Mouse (Mus musculus): Measurements from ENCODE around the gene Iyd.
"Not testable (repeated sequence)": the region's sequence is repeated elsewhere in the genome, so short reads cannot be mapped to it uniquely, and the experiment has no call there.

Iyd gene

GRCm38 (mm10) chr10:3540003-3540827 lies at the start of gene Iyd:
Gene Iyd, plus strand, starts transcription at chr10:3540240.
- peak; percentile 23 to 39 for DNase-seq

GRCm38 (mm10) chr10:3496791-3497190 lies 43.2 kb upstream of the Iyd start:
- no peak for DNase-seq

DNA sequence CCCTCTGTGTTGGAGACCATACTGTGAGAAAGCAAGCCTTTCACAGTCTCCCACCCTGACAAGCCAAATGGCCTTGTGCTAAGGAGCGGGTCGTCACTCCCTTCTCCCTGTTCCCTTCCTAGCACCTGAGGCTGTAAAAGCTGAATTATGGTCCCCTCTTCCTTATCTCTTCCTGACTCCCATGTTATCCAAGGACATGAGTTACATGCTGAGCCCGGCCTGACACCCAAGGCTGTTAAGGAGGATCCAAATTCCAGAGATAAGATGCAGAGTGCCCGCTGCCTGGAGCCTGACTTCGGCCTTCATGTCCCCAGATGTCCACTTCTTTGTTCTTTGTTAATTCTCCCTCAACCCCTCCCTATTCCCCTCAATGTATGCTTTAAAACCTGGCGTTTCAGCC lies 39.2 kb upstream of the Iyd start:
- DNase-seq: not testable (repeated sequence)

- DNase-seq: peak; percentile 60 to 77
These were observed 32.4 kb upstream of the Iyd start for GRCm38 (mm10) chr10:3507484-3508221.

- DNase-seq: no peak
These were observed 31.8 kb upstream of the Iyd start for GRCm38 (mm10) chr10:3508222-3508588.

GRCm38 (mm10) chr10:3508746-3509145 lies 31.3 kb upstream of the Iyd start:
- DNase-seq: no peak

DNA sequence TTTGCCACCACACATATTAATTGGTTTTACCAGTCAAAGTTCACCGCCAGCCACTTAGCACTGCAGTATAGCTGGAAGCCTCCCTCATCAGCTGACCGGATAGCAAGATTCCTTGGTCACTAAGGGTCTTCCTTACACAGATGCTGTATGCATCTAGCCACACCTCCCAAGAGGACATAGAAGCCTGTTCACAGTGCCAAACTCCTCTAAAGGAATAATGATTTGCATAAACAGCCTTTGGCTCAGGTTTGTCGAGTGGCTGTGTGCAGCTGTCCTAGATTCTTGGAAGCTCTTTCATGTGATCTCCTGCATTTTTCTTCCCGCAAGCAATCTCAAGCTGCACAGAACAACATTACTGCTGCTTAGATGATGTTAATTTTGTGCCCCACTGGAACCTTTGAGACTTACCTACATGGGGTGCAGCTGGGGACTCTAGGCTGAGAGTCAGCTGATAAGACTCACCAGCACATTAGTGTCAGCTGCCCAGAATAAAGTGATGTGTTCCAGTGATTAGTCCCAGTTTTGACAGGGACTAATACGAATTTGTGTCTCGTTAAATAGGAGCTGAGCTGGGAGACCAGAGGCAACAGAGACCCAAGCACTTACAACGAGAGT lies 30.3 kb upstream of the Iyd start:
- no peak for DNase-seq

DNA sequence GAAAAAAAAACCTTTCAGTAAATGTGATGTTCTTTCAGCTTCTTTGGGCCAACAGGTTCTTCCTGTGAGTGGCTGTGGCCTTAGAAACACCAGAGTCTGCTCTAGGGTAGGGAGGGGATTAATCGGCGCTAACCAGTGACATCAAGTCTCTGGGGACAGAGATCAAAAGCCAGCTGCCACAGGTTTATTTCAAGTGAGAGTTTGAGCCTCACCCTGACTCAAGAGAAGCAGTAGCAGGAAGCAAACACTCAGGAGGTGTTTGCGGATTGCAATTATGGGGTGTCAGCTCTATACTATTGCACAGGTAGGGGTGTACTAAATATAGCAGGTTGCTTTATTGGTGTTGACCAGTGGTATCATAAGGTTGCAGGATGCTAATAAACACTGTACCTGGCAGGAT lies 29.6 kb upstream of the Iyd start:
- DNase-seq: no peak

DNA sequence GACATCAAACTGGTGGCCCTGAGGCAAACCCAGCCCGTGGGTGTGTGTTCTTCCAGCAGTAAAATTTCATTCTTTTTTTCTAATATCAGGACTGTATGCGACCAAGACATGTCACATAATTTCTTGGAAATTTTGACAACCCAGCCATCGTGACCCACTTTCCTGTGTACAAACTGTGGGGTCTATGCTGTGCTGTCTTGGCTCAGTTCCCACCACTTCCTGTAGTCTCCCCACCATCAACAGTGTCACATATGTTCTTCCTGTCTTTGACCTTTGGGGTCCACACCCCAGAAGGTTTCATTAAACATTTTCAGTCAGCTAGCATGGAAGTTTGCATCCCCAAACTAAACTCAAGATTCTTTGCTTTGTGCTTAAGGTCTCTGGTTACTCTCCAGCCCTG lies 28.6 kb upstream of the Iyd start:
- no peak for DNase-seq

- peak in 1 of 2 experiments; percentile 52 for DNase-seq
These were observed 27.3 kb upstream of the Iyd start for GRCm38 (mm10) chr10:3512620-3513305.

DNA sequence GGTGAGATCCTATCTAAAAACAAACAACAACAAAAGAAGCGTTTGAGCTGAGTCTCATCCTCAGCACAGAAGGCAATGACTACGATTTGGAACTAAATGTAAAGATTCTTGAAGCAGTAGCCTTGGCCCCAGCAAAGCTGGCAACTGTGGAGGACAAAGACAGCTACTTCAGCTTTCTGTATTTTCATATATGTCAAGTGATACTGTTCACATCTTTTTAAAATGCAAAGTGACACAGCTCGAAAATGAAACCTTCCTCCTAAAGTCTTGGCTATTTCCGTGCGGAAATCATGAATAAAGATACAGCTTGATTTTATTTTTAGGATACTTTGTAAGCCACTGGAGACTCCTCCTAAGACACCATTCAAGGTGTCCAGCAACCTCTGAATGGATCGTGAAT lies 26.1 kb upstream of the Iyd start:
- no peak for DNase-seq

- no peak for DNase-seq
These were observed 25.4 kb upstream of the Iyd start for GRCm38 (mm10) chr10:3514634-3515033.

GRCm38 (mm10) chr10:3516442-3516841 lies 23.6 kb upstream of the Iyd start:
- DNase-seq: no peak

- no peak for DNase-seq
These were observed 16.8 kb upstream of the Iyd start for GRCm38 (mm10) chr10:3523044-3523793.

GRCm38 (mm10) chr10:3524513-3524912 lies 15.5 kb upstream of the Iyd start:
- no peak for DNase-seq

DNA sequence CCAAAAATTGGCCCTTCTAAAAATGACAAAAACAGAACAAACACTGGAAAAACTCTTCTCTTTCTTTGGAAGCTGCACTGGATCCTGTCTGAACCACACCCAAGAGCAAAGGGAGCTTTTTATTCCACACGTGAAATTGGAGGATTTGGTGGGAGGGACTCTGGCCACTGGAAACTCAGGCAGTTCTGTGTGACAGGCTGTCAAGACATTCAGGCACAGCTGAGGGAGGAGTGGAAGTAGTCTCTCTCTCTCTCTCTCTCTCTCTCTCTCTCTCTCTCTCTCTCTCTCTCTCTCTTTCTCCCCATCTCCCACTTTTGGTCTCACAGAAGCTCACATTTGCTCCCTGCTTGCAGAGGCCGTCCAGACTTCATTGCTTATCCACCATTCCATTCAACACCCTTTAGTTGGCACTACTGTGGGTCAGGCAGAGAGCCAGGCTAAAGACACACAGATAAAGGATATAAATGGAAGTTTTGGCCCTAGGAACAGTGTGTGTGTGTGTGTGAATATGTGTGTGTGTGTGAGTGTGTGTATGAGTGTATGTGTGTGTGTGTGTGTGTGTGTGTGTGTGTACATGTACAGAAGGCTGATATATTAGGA lies 14.5 kb upstream of the Iyd start:
- DNase-seq: no peak

- peak; percentile 36 to 48 for DNase-seq
These were observed 10.2 kb upstream of the Iyd start for GRCm38 (mm10) chr10:3529807-3530206.

DNA sequence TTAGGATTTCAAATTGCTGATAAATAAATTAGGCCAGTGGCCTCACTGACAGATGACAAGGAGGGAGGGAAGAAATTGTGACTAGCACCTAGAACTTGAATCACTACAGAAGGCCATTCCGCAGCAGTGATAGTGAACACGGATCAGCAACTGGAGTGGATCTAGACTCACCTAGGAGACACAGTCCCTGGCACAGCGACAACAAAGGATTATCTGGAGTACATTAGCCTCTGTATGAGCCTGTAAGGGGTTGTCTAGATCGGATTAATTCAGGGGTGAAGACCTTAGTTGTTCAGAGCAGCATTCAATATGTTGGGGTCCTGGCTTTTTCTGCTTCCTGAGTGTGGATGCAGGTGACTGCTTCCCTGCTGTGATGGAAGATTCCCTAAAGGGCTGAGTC lies 9.4 kb upstream of the Iyd start:
- DNase-seq: no peak

DNA sequence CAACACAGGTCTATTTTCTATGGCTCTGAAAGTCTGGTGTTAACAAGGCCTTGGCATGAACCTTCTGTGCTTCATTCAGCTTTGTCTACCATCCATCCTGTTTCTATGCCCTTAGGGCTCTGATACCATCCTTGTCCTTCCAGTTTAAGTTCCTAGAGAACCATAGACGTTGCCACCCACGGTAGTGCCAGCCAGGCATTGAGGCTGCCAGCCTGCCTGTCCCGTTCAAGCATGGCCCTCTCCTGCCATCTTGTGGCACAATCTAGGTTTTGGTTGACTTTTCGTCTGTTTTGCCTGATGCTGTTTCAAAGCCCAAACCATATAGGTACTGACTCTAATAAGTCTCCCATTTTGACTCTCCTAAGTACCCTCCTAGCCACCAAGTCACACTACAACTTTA lies 8.7 kb upstream of the Iyd start:
- DNase-seq: peak; percentile 81 to 90

DNA sequence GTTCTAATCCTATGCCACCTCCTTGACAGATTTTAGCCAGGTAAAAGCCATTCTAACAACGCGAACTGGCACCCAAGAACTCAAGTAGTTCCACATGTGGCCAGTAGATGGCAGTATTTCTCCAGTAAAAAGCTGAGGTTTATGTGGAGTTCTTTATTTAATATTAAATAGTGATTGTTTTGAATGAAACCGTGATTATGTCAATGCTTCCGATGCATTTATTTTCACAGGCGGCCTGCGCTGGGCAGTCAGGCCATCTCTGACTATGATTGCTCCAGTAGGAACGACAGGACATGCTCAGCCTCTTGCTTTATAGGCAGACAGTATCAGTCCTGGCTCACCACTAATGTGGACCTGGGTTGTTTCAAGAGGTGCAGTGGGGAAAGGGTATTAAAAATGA lies 5.6 kb upstream of the Iyd start:
- DNase-seq: peak; percentile 48 to 72

GRCm38 (mm10) chr10:3536361-3536760 lies 3.7 kb upstream of the Iyd start:
- no peak for DNase-seq

GRCm38 (mm10) chr10:3549384-3549783 lies 9.3 kb downstream of the Iyd start:
- no peak for DNase-seq
